Mouse (Mus musculus) limb, embryonic 10.5 days (tissue): ENCODE measurements around the gene Tsg101. TPM values are rescaled to one million over a fixed set of nuclear protein-coding genes. Genes with fewer than 3 reads are reported as not detected.

Experiments
- DNase-seq: peaks from one replicate; pipeline ENCODE4 v3.0.0-alpha.2; 2017; ENCODE audit warnings: low spot score
- H3K27ac ChIP-seq: fragments of 300-500 bp; sonication (generic); 2 replicates; pipeline ENCODE4 v1.5.1; 2016; ENCODE audit warnings: mild to moderate bottlenecking
- H3K27me3 ChIP-seq: fragments of 300-500 bp; sonication (generic); 2 replicates; pipeline ENCODE4 v1.6.1; 2016; ENCODE audit warnings: low read depth, mild to moderate bottlenecking; ENCODE audit not compliant: poor library complexity, severe bottlenecking
- H3K36me3 ChIP-seq: fragments of 300-500 bp; sonication (generic); 2 replicates; pipeline ENCODE4 v1.6.1; 2016; ENCODE audit warnings: mild to moderate bottlenecking, moderate library complexity
- H3K4me1 ChIP-seq: fragments of 300-500 bp; sonication (generic); 2 replicates; pipeline ENCODE4 v1.6.1; 2016
- H3K4me3 ChIP-seq: fragments of 300-500 bp; sonication (generic); 2 replicates; pipeline ENCODE4 v1.5.1; 2016; ENCODE audit warnings: mild to moderate bottlenecking, moderate library complexity
- H3K9me3 ChIP-seq: fragments of 300-500 bp; sonication (generic); replicated peaks from 2 replicates; pipeline ENCODE4 v1.6.1; 2016; ENCODE audit warnings: mild to moderate bottlenecking
- WGBS: fragments of 180-500 bp; shearing (Covaris S2); methylation state at CpG from one replicate; pipeline ENCODE4 v1.1.7; 2016; 5-methylcytosine and 5-hydroxymethylcytosine counted together
- polyA plus RNA-seq: library from polyadenylated mRNA; unstranded; fragments of >200 nt; fragmentation: Nextera tagmentation; extraction: Ambion mirVana; gene quantifications from 2 replicates; pipeline ENCODE4 v1.2.1, GENCODE M21; 2016

Tsg101 gene
- polyA plus RNA-seq, 1 experiment from 2014 or later, result 252 TPM

DNA sequence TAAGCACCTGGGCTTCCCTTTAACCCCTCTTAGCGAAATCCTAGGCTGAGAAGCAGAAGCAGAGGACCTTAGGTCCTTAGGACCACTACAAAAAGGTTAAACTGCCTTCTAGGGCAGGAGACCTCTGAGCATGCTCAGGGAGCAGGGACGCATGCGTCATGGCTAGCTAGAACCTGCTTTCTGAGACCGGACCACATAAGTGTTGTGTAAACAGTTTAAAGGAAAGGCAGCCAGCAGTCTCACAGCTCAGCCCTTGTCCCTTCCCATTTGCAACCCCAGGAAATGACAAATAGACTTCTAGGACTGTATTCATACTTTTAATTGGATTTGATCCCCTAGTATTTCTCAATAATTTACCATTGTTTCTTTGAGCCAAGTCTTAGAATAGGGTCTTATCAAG, 79.4 kb downstream of the Tsg101 start:
- WGBS, result 38% methylated on average over 4 of the region's 4 CpGs

DNA sequence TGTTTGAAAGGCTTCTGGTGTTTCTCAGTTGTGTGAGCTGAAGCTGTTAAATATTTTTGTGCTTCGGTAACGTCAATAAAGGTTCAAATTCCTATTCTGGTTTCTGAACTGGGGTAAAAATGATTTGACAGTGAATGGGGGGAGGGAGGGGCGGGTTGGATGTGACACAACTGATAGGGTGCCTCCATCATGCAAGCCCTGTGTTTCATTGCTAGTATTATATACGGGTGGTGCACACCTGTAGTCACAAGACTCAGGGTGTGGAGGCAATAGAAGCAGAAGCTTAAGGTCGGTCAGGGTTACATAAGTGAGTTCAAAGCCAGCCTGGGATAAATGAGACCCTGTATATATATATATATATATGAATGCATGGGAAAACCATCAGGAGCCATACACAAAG, 79.9 kb downstream of the Tsg101 start:
- Histone ChIP-seq H3K27ac (no peak overlapping the region), H3K4me1 (peaks cover 24% of the 10 kb centered on the region)
- 63% methylated on average over 5 of the region's 5 CpGs for WGBS

More for the DNA sequence above, 79.4 kb downstream of the Tsg101 start:
- H3K4me1 ChIP-seq, result peaks cover 29% of the 10 kb centered on the region
- H3K4me3 ChIP-seq, result no peak overlapping the region
- no peak overlapping the region for H3K27ac ChIP-seq
- no peaks in the 10 kb centered on the region for H3K36me3 ChIP-seq
- no peak for DNase-seq
- H3K9me3 ChIP-seq, result no peaks in the 10 kb centered on the region
- H3K27me3 ChIP-seq, result peaks cover 36% of the 10 kb centered on the region

DNA sequence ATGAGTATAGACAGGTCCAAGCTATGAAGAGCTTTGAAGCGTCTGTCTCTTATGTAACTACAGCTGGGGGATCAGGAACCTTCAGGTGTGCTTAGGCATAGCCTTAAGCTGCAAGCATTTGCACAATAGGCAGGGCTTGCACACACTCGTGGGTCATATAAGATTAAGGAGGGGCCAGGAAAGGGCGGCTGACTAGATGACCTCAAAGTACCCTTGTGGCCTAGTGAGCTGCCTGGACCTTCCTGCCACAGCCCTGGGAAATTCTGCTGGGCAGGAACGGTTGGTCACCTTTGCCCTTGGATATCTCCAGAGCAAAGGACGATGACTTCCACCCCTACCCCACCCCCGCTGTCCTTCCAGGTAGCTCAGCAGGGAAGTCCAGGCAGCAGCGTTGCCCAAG, 80.3 kb downstream of the Tsg101 start:
- whole genome bisulfite sequencing, result 18% methylated on average over 7 of the region's 7 CpGs
- no peak overlapping the region for H3K27ac ChIP-seq
- no peaks in the 10 kb centered on the region for H3K9me3 ChIP-seq
- no peaks in the 10 kb centered on the region for H3K36me3 ChIP-seq
- H3K27me3 ChIP-seq, result peaks cover 36% of the 10 kb centered on the region
- H3K4me1 ChIP-seq, result peaks cover 22% of the 10 kb centered on the region
- no peak overlapping the region for H3K4me3 ChIP-seq
- DNase-seq, result no peak

More for the DNA sequence above, 79.9 kb downstream of the Tsg101 start:
- peaks cover 36% of the 10 kb centered on the region for H3K27me3 ChIP-seq
- H3K9me3 ChIP-seq, result no peaks in the 10 kb centered on the region
- H3K4me3 ChIP-seq, result no peak overlapping the region
- H3K36me3 ChIP-seq, result no peaks in the 10 kb centered on the region
- DNase-seq, result no peak

Other genes starting within 250 kb of the Tsg101 start
- not detected in 2 replicates for gene Tph1, start 247.4 kb downstream of the Tsg101 start, polyA plus RNA-seq
- 47.4 and 47.6 TPM in 2 replicates for gene Saal1, start 209.3 kb downstream of the Tsg101 start, polyA plus RNA-seq
- gene Saa3, start 204.3 kb downstream of the Tsg101 start, polyA plus RNA-seq, result 0.15 TPM in 1 of 2 replicates, not detected in the other
- not detected in 2 replicates for gene Saa4, start 187.4 kb downstream of the Tsg101 start, polyA plus RNA-seq
- gene Saa1, start 177.0 kb downstream of the Tsg101 start, polyA plus RNA-seq, result 1.4 and 3.3 TPM in 2 replicates
- 1.7 TPM in 2 replicates for gene Saa2, start 168.2 kb downstream of the Tsg101 start, polyA plus RNA-seq
- 19.0 and 19.5 TPM in 2 replicates for gene Hps5, start 123.9 kb downstream of the Tsg101 start, polyA plus RNA-seq
- gene Gtf2h1, start 123.9 kb downstream of the Tsg101 start, polyA plus RNA-seq, result 50.2 and 52.4 TPM in 2 replicates
- 2,714 and 3,443 TPM in 2 replicates for gene Ldha, start 78.5 kb downstream of the Tsg101 start, polyA plus RNA-seq
- 0.10 and 0.13 TPM in 2 replicates for gene Ldhc, start 58.8 kb downstream of the Tsg101 start, polyA plus RNA-seq
- gene Uevld, start 38.6 kb upstream of the Tsg101 start, polyA plus RNA-seq, result 11.7 and 12.1 TPM in 2 replicates
- gene Gm9999, start 63.6 kb upstream of the Tsg101 start, polyA plus RNA-seq, result not detected in 2 replicates
- 11.2 and 11.9 TPM in 2 replicates for gene Spty2d1, start 88.4 kb upstream of the Tsg101 start, polyA plus RNA-seq
- gene Tmem86a, start 130.6 kb upstream of the Tsg101 start, polyA plus RNA-seq, result 8.3 and 11.8 TPM in 2 replicates
- gene Ptpn5, start 213.7 kb upstream of the Tsg101 start, polyA plus RNA-seq, result 0.20 and 0.30 TPM in 2 replicates